Mouse (Mus musculus) cerebellum, postnatal 36 days (tissue): ENCODE results near the gene Zyx.

ENCODE experiments used
- DNase-seq, 2 experiments: peaks; one replicate each; pipeline ENCODE4 v3.0.0; 2021 to 2022; ENCODE audit warnings: mixed read lengths in 2 of 2

The Zyx gene

DNA sequence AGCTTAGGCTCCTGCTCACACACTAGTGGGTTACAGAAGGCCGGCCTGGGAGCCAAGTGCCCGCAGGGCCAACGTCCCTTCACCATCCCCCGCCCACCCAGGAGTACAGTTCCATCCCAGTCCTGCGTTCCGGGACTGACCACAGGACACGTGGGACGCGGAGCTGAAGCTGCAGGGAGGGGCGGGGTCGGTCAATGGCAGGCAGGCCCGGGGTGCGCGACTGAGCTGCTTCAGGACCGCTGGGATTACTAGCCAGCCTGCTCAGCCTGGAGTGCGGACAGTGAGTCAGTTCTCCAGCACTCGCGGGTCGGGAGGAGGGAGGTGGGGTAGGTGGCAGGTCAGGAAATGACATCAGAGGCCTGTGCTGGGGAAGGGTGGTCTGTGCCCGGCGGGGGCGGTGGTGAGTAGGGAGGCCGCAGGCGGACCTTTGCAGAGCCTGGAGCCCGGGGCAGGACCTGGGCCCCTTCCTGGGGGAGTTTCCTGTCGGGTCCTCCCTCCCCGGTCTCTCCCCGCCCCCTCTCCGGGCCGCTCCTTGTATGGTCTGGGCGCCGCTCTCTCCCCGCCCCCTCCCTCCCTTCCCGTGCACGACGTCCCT is at the start of gene Zyx:
TSS of gene Zyx (plus strand) at position 205 of the 595 bp plus-strand sequence.
- DNase-seq, result peak; percentile 88 to 91

DNA sequence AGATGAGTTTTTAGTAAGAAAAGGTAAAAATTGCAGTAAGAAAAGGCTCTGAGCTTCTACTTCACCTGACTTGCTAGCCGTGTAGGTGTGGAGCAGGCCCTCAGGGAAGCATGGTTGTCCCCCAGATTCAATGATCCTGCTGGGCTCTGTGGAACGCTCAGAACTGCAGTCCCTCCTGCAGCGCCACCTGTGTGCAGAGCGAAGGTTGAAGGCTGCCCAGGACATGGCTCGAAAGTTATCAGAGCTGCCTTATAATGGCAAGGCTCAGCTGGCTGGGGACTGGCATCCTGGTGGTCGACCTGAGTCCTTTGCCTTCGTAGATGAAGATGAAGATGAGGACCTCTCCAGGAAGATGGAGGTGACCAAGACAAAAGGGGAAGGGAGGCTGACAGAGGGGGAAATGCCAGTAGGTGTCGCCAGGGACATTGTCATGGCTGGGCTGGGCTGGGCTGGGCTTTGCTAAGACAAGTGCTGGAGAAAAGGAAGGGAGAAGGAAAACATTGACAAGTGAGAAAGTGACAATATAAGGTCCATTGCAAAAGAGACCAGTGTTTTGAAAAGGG is 39.5 kb upstream of the Zyx start:
- DNase-seq, result peak; percentile 49 to 55

DNA sequence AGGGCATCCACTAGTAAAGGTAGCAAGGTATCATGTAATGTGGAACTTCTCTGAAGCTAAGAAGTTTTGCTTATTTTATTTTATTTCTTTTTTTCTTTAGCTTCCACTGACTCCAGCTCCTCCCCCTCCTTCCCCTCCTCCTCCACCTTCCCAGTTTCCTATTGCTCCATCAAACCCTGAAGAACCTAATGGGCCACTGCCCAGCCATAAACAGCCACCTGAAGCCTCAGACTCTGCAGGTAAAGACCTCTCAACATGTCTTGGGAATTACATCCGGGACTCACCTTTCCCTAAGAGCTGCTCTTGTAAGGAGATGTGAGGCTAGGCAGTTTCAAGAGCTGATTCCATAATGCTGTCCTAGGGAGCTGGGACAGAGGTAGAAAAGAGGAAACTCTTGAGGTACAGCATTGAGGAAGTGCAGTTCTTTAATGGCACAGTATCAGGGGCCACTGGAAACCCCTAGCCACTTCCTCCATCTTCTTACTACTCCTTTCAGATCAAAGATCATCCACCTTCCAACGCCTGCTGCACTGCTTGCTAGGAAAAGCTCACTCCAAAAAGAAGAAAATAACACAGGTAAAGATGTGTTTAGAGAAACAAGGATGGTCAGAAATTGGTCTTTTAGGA is 38.9 kb upstream of the Zyx start:
- DNase-seq, result no peak

DNA sequence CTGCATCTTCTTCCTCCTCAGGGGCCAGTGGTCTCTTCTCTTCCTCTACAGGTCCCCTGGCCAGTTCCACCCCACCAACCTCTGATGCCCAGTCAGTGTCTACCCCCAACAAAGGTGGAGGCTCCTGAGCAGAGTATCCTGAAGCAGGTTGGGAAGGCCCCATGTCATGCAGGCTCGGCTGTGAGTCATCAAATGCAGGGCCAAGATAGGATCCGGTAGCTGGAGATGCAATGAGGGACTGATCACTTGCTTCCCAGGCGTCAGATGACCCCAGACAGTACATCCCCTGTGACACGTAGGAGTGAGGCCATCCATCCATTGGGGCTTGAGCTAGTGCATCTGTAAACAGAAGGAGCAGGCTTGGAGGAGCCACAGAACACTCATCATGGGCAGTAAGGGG is 31.1 kb upstream of the Zyx start:
- DNase-seq, result no peak

DNA sequence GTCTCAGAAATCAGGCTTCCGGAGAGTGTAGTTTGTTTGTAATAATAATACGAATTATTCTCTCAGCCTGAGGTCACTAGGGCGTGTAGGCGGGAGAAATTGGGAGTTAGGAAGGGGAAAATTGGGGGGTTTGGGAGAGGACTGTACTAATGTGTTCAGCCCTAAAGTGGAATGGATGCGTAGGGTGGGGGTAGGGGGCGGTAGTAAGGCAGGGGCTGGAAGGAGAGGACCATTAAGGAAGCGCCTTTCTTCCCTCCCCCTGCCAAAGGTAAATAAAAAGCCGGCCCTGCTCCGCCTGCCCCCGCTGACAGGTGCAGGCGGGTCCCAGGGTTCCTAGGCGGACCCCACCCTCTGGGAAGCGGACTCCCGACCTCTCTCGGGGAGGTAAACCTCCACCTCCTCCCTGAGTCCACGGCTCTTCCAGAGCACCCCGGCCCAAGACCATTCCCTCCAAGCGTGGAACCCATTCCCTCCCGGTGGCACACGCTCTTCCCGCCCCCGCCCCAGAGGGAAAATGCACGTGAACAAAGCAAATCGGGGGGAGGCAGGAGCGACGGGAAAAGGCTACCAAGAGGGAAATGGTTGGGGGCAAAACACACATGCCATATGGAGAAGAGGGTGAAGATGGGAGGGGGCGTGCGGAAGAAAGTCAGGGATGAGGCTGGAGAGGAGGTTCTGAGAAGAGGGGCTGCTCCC is 25.9 kb upstream of the Zyx start:
- peak in 1 of 2 experiments; percentile 34 for DNase-seq

DNA sequence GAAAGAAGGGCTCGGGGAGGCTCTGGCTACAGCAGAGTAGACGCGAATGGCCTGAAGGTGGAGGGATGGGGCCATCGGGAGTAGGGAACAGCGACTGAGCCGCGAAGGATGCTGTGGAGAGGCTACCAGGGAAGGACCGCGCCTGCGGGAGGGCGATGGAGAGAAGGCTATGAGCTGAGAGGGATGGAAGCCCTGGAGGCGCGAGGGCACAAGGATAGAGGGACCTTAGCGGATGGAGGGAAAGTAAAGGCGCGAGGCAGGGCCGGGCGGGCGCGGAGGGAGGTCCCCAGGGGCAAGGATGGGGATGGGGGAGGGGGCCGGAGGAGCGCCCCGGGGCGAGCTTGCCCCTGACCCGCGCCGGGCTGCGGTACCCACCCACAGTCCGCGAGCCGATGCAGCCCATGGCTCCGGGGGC is 25.4 kb upstream of the Zyx start:
- peak; percentile 61 for DNase-seq

DNA sequence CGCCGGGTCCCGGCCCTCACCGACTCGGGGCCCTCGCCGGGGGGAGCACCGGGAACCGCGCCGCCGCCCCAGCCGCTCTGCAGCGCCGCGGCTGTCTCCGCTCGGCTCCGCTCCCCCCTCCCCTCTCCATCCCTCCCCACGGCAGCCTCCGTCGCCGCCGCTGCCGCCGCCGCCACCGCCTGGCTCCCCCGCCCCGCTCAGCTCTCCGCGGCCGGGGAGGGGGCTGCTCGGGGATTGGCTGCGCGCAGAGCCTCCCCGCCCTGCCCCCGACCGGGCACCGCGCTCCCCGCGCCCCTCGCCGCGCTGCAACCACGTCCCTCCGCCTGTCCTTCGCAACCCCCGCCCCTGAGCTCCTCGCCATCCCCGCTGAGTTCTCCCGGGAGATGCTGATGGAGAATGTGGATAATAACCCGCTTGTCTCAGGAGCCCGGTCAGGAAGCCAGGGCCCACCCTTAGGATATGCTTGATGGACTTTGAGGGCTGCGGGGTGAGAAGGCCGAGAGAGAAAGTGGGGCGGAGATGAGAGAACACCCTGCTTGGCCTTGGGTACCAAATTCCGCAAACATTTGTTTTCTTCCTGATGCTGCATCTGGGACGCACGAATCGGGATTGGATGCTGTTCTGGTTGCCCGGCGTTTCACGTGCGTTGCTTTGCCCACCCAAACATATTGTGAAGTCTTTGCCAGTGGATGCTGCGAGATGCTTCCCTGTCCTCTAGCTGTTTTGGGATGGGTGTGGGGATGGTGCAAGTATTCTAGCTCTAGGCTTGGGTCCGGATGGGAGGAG is 24.8 kb upstream of the Zyx start, which contains the start of gene Fam131b:
TSS of gene Fam131b (minus strand) at position 162 of the 786 bp plus-strand sequence.
- peak; percentile 78 to 88 for DNase-seq

DNA sequence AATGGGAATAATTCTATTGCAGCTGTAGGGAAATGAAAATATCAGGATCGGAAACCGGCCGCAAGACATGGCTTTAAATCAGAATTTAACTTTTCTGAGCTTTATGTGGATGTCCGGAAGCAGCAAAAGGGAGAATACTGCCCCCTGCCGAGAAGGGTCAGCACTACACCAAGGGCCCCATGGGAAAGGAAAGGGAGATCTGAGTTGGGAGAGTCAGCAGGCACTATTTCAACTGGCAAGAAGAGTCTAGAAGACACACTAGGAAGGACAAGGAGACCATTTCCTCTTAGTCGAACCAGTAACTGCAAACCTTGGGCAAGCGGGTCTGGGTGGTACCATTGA is 24.2 kb upstream of the Zyx start:
- peak; percentile 85 to 91 for DNase-seq

DNA sequence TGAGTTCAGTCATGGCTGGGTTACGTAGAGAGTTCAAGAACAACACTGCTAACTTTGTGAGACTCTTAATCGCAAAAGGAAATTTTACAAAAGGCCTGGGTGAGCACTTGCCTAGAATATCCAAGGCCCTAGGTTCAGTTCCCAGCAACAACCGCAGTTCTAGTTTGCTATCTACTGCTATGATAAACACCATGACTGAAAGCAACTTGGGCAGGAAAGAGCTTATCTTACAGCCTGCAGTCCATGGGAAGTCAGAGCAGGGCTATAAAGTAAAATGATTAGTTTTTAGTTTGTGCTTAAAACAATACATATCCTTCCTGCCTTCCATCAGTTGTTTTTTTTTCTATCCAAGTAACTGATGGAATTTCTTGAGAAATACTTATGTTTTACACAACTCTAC is 22.9 kb upstream of the Zyx start:
- DNase-seq, result no peak

DNA sequence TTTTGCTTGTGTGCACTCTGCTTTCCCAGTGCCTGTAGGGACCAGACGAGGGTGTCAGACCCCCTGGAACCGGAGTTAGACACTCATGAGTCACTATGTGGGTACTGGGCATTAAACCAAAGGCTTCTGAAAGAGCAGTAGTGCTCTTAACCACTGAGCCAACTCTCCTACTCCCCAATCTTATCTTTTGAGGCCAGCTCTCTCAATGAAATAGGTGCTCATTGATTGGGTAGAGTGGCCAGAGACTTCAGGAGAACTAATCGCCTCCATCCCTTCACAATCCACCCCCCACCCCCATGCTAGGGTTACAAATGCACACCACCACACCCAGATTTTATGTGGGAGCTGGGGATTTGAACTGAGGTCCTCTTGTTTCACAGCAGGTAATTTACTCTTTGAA is 20.7 kb upstream of the Zyx start:
- no peak for DNase-seq

DNA sequence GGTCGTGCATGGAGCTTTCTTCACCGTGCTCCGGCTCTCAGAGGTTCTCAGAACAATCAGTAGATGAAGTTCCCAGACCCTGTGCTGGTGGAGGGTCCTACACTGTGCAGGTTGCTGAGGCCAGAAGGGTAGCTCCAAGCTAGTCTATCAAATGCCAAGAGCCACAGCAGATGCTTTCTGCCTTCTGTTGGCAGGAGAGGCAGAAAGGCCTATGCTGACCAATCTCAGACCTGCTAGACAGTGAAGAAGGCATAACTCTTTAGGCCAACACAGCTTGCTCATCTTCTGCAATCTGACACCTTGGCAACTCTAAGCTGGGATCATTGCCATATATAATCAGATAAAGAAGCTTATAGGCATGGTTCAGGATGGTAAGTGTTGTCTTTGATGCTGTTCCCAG is 19.2 kb upstream of the Zyx start:
- DNase-seq, result peak; percentile 50 to 51

DNA sequence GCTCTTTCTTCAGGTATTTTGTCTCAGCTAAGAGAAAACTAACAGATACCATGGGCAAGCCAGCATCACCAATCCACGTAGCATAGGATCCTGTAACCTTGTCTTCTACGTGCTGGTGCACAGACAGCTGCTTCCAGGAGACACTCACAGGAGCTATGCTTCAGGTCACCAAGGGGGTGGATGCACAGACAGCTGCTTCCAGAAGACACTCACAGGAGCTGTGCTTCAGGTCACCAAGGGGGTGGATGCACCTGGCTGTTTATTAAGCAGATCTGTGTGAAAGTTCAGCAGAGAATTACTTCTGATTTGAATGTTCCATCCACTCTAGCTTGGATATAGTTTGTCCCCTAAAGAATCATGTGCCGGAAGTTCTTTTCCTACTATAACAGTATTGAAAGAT is 18.5 kb upstream of the Zyx start:
- no peak for DNase-seq

DNA sequence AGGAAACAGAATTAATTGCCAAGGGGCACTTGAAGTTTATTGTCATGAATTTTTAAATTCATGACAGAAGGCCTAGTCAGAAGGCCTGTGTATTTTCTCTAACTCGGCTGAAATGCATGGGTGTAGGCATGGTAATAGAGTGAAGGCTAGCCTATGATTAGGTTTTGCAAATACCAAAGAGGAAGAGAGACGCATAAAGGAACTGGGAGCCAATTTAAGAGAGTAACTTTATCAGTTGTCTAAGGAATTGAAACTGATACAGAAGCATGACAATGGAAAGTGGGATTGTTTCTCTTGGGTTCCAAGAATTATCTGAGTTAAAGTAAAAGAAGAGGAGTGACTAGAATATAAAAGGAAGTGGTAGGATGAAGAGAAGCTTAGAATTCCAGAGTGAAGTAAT is 10.2 kb upstream of the Zyx start:
- no peak for DNase-seq

DNA sequence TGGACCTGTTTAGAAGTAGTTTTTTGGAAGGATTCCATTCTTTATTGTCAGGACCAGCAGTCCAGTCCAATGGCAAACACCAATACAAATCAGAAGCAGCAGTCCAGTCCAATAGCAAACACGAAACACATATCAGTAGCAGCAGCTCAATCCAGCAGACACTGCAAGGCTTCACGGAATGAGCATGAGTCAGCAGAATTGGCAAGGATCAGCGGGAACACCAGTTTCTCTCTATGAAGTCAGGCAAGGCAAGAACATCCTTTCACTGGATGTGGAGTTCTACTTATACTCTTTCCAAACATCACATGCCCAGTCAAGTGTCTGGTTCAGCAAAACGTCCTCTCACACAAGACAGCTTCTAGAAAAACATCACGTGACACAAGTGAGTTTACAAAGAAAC is 9.4 kb upstream of the Zyx start:
- DNase-seq, result peak in 1 of 2 experiments; percentile 1

DNA sequence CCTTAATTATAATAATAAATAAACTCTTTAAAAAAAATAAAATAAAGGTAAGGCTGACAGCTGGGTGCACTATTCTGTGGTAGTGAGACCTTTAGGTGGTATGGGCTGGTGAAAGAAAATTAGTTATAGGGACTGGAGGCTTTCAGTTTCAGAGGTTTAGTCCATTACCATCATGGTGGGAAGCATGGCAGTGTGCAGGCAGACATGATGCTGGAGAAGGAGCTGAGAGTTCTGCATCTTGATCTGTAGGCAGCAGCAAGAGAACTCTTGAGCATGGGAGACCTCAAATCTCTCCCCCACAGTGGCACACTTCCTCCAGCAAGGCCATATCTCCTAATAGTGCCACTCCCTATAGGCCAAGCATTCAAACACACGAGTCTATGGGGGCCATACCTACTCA is 7.3 kb upstream of the Zyx start:
- DNase-seq, result peak in 1 of 2 experiments; percentile 1

DNA sequence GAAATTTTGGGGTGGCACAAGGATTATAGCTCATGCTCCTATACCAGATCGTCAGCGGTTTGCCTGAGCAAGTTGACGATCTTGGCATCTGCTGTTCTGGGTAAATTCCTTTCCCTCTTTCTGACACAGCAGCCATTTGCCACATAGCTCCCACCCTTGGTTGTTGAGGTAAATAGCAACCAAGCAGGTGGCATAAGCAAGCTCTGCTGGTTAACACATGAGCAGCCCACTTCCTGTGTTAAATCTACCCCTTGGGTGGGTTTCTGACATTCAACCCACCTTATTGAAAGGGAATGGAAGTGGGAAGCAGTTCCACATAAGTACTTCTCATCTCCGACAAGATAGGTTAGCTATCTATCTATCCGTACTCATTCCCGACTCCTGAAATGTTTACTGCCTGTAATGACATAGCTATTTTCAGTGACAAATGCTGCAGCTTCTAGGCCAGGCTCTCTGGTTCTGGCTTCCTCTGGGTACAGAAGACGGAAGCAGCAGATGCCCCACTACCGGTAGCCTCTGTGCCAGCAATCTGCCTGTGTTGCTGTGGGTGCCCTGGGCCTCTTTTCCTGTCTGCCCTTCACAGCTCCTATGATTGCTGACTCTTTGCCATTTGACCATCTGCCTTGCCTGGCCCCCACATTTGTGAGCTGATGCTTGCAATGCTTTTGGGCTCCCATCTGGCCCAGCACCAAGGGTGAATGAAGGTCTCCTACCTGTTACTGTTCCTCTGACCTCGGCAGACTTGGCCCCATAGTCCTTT is 5.9 kb upstream of the Zyx start:
- DNase-seq, result peak; percentile 85 to 88

DNA sequence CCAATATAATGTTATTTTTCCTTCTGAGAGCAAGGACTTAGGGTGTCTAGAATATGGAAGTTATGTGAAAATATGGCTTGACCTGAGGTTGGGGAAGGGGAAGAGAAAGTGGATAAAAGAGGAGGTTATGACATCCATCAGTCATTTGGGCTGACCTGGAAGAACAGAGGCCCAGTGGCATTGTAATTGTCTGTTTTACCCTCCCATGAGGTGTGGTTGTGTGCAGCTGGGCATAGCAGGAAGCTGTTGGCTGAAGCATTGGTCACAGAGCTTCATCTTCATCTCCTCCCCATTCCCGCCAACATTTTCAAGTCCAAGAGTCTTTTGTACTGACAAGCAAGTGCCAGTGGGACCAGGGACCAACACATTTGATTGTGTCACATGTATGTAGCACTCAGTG is 5.2 kb upstream of the Zyx start:
- peak in 1 of 2 experiments; percentile 6 for DNase-seq

DNA sequence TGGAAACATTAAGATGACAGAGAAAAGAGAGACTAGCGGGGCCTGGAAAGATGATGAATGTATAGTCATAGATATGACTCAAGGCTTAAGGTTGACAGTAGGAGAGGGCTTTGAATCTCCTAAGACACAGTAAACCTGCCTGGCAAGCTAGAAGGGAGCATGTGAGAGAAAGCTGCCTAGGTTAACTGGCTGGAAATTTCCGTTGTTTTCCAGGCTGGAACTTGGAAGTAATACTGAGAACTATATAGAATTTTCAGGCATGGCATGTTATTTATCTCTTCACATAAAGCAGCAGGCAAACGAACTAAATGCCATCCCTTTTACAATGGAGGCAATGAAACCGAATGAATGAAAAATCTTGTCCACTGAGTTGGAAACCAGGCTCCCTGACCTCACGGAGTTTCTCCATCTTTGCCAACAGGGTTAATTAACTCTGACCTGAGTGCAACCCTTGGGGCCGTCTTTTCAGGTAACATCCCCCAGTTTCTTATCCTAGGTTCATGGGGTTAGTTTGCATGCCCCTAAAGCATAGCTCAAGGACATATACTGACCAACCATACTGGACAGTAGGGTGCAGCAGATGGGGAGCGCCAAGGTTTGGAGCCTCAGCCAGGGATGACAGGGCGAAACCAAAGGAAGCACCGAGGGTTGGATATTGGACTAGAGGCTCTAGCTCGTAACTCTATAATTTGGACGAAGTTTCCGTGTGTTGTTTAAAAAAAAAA is 987 bp upstream of the Zyx start:
- peak; percentile 63 to 64 for DNase-seq

DNA sequence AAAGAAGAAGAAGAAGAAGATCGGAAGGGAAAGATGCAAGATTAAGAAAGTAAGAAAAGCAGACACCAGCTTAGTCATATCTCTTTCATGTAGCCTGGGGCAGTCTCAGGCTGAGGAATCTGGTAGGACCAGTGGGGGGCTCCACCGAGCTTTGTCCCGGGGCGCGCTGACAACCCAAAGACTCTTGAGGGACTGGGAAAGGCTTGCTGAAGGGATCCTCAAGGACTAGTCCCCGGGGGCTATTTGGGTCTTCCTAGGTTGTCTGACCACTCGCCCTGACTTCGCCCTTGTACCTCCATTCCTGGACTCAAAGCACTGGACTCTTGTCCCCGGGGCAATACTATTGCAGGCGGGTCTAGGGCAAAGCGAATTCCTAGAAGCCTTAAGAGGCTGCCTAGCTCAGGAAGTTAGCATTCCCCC is 414 bp upstream of the Zyx start:
- peak; percentile 81 to 82 for DNase-seq

DNA sequence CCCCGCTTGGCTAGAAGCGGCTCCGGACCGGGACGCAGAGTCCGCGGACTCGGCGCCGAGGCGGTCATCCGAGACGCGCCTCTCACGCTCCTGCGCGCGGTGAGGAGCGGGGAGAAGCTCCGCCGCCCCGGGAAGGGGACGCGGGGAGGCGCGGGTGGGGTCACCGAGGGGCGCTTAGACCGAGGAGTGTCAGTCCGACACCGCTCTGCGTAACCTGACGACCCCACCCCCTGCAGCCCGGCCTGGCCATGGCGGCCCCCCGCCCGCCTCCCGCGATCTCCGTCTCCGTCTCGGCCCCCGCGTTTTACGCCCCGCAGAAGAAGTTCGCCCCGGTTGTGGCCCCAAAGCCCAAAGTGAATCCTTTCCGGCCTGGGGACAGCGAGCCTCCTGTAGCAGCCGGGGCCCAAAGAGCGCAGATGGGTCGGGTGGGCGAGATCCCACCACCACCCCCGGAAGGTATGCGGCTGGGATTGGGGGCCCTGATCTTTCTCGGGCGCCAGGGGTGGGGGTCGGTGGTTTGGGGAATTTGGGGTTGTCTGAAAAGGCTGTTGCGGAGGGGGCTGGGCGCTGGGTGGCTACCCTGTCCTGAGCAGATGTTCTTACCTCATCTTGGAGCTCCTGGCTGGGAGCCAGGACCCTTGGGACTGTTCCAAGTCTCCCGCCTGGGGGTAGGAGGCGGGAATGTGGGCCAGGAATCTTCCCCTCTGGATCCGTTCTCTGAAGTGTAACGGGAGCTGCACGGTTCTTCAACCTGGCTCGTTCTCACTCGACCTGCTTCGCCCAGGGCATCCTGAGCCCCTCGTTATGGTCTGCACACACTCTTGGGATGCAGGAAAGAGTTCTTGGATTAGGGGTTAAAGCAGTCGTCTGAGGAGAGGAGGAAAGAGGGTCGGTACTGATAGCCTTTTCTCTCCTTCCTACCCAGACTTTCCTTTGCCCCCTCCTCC is 864 bp downstream of the Zyx start:
- DNase-seq, result peak; percentile 72 to 79
